Mouse (Mus musculus) central nervous system, embryonic 18 days (tissue): ENCODE data around the gene Gm9573. TPM values are rescaled to one million over a fixed set of nuclear protein-coding genes. Genes with fewer than 3 reads are reported as not detected.

ENCODE experiments used
- polyA plus RNA-seq: library from polyadenylated mRNA; depleted of rRNA; stranded (reverse); fragments of >200 nt; gene quantifications from 2 replicates; pipeline ENCODE4 v1.2.3, GENCODE M21; 2012; rRNA removed

Gm9573 gene
- 0.10 TPM in 1 of 2 replicates, not detected in the other for polyA plus RNA-seq

GRCm38 (mm10) chr17:35626537-35626936, at the start of gene Gm9573:
Gene Gm9573, minus strand, starts transcription at chr17:35626637.

DNA sequence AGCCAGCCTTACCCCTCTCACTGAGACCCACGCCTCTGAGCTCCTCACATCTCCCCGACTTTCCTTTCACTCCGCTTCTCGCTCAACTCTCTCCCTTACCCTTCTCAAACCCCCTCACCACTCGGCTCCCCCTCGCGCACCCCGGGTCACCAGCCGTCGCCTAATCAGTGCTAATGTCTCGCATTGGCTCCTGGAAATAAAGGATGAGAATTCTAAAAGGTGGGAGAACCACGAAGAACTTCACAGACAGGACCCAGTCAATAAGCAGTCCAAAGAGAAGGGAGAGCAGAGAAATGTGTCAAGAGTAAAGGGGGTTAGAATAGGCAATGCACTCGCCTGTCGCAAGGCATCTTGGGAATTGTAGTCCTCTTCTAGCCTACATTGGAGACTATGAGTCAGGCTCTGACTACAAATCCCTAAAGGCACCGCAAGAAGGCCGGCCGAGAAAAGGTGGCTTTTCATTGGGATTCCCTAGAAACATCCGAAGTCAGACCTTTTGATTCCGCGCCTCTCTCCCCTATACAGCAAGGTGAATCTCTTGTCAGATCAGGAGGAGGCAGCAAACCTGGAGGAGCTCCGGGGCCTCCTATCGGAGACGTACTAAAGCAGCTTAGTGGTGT, 47.1 kb upstream of the Gm9573 start, which contains the start of gene Gtf2h4:
Gtf2h4 (minus strand) TSS at position 324 of the 620 bp plus-strand sequence.

GRCm38 (mm10) chr17:35667334-35668065, 41.1 kb upstream of the Gm9573 start, which contains the start of gene Vars2:
Gene Vars2, minus strand, starts transcription at chr17:35667592.

DNA sequence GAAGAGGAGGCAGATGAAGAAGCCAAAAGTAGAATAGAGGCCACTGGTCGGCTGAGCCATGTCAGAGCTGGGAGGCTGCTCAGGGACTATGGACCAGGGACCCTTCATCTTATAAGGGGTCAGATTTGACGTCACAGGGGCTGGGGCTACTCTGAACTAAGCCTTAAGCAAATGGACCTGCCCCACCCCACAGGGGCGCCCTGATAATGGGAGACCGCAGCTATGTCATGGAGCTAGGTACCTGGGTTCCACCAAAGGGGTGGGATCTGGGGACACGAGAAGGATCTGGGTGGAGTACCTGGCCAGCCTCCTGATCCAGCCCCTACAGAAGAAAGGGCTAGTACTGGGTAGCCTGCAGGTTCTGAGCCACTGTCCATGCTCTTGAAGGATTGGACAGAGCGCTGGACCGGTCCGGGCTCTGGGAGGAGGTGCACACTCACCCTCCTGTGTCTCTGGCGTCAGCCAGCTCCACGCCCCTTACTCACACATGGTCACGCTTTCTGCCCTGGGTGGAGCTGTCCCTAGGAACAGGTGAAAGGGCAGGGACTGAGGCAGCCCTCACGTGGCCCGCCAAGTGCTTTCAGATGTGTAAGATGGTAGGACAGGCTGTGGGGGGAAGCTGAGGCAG, 17.3 kb upstream of the Gm9573 start, which contains the start of gene Mucl3:
Mucl3 (minus strand) TSS at position 87 of the 628 bp plus-strand sequence.

GRCm38 (mm10) chr17:35601249-35601648, 25.2 kb downstream of the Gm9573 start, which contains the start of gene Sfta2:
Gene Sfta2, plus strand, starts transcription at chr17:35601549.

Other genes with a start within 250 kb of the Gm9573 start
- 3.3 and 3.5 TPM in 2 replicates for gene H2-Q4, start 247.0 kb downstream of the Gm9573 start, polyA plus RNA-seq
- gene H2-Q6, start 201.8 kb downstream of the Gm9573 start, polyA plus RNA-seq, result 1.0 and 1.2 TPM in 2 replicates
- gene H2-Q7, start 187.5 kb downstream of the Gm9573 start, polyA plus RNA-seq, result 3.6 and 4.1 TPM in 2 replicates
- 0.47 and 0.52 TPM in 2 replicates for gene H2-Q10, start 156.5 kb downstream of the Gm9573 start, polyA plus RNA-seq
- gene Pou5f1, start 120.6 kb downstream of the Gm9573 start, polyA plus RNA-seq, result 0.12 TPM in 1 of 2 replicates, not detected in the other
- gene Tcf19, start 109.8 kb downstream of the Gm9573 start, polyA plus RNA-seq, result 11.8 and 14.8 TPM in 2 replicates
- gene Cchcr1, start 109.5 kb downstream of the Gm9573 start, polyA plus RNA-seq, result 9.8 and 10.1 TPM in 2 replicates
- gene Psors1c2, start 93.4 kb downstream of the Gm9573 start, polyA plus RNA-seq, result 0.32 and 0.75 TPM in 2 replicates
- 0.07 and 1.2 TPM in 2 replicates for gene Cdsn, start 74.5 kb downstream of the Gm9573 start, polyA plus RNA-seq
- gene 2300002M23Rik, start 59.2 kb downstream of the Gm9573 start, polyA plus RNA-seq, result 0.05 and 0.09 TPM in 2 replicates
- gene Sfta2, start 25.1 kb downstream of the Gm9573 start, polyA plus RNA-seq, result not detected in 2 replicates
- gene Mucl3, start 17.1 kb upstream of the Gm9573 start, polyA plus RNA-seq, result 0.04 TPM in 1 of 2 replicates, not detected in the other
- 37.5 and 41.5 TPM in 2 replicates for gene Vars2, start 41.0 kb upstream of the Gm9573 start, polyA plus RNA-seq
- gene Gtf2h4, start 47.1 kb upstream of the Gm9573 start, polyA plus RNA-seq, result 28.6 and 29.1 TPM in 2 replicates
- 45.4 and 45.8 TPM in 2 replicates for gene Ddr1, start 78.0 kb upstream of the Gm9573 start, polyA plus RNA-seq
- 7.9 and 9.5 TPM in 2 replicates for gene Ier3, start 195.0 kb upstream of the Gm9573 start, polyA plus RNA-seq
- gene Flot1, start 196.6 kb upstream of the Gm9573 start, polyA plus RNA-seq, result 149 and 160 TPM in 2 replicates
- 2,694 and 2,976 TPM in 2 replicates for gene Tubb5, start 211.7 kb upstream of the Gm9573 start, polyA plus RNA-seq
- 15.9 and 16.6 TPM in 2 replicates for gene Mdc1, start 214.9 kb upstream of the Gm9573 start, polyA plus RNA-seq
- 18.0 and 21.4 TPM in 2 replicates for gene Nrm, start 234.7 kb upstream of the Gm9573 start, polyA plus RNA-seq
- 29.3 and 32.5 TPM in 2 replicates for gene Ppp1r18, start 239.0 kb upstream of the Gm9573 start, polyA plus RNA-seq